Mouse (Mus musculus) cerebellum, postnatal 4 days (tissue): ENCODE measurements around the gene Nlrc5.
"Not testable (repeated sequence)": the region's sequence is repeated elsewhere in the genome, so short reads cannot be mapped to it uniquely, and the experiment has no call there.

ENCODE experiments used
- DNase-seq, 2 experiments: peaks; one replicate each; pipeline ENCODE4 v3.0.0; 2022; ENCODE audit warnings: low spot score in 2 of 2, mixed read lengths in 1 of 2

The Nlrc5 gene

DNA sequence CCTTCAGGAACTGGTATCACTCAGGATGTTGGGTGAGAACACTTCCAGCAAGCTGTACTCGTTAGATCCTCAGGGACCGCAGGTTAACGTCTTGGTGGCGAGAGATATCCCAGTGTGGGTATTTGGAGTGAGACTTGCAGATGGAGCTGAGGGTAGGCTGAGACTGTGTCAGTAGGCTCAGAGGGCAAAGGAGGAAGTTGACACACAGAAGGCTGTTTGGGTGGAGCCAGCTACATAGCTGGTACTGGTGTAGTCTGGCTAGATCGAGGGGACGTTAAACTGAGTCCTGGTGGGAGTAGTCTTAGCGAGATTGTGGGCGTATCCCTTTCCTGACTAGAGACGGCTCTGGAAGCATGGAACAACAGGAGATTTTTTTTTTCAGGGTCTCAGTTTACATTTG is 16.1 kb upstream of the Nlrc5 start:
- no peak for DNase-seq

DNA sequence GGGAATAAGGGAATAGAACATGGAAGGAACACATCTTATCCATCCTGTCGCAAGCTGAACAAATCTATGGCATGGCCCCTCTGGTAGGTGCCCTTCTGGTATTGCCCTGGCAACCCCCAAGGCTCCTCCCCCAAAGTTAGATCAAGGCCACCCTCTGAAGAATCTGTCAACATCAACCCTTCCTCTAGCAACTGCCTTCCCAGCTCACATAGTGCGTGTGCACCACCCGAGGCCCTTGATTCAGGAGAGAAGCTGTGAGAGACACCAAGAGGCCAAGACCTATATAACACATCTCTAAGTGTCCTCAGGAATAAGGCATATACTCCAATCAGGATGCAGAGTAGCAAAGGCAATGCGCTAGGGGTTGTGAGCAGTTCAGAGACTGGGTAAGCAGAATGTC is 11.9 kb upstream of the Nlrc5 start:
- no peak for DNase-seq

DNA sequence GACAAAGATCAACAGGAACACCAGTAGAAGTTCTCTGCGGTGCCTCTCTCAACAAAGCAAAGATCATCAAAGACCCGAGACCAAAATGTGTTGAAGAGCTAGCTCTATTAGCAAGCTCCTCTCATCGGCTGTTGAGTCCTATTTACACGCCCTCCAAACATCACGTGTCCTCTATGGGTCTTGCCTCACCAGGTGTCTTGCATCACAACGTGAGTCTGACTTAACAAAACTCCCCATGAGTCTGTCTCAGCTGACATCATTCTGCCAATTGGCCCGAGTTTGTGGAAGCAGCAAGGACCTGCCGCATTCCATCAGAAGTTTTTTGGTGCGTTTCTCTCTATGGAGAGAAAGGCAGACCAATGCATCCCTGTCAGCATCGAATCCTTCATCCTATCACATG is 6.2 kb upstream of the Nlrc5 start:
- no peak for DNase-seq

DNA sequence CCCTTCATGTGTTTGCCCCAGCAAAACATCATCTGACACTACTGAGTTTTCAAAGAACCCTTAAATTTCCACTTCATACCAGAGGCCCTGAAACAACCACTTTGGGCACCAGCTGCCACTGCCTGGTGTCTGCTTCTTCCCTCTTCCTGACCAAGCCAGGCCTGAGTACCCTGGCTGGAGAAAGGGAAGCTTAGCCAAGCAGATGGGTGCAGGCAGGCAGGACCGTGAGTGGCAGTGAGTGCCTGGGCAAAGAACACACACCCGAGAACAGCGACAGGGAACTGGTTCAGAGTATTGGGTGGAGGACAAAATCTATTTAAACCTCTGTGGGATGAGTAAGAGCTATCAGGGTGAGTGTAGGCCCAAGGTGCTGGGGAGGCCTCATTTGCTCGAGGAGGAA is 5.7 kb upstream of the Nlrc5 start:
- DNase-seq: no peak

DNA sequence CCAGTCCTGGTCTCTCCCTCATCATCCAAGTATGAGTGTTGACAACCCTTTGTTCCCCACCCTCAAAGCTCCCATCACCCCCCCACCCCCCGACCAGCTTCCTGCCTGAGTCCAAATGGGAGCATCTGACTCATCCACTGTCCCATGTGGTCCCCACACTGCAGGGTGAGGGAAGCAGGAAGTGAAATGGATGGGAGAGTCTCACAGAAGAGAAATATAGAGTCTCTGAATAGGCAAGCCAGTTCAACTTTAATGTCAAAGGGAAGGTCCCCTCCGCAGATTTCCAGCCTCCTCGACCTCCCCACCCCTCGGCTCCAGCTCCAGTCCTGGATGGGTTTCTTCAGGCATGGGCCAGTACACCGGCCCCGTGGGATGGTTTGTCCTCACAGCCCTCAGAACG is 4.8 kb upstream of the Nlrc5 start:
- DNase-seq: no peak

DNA sequence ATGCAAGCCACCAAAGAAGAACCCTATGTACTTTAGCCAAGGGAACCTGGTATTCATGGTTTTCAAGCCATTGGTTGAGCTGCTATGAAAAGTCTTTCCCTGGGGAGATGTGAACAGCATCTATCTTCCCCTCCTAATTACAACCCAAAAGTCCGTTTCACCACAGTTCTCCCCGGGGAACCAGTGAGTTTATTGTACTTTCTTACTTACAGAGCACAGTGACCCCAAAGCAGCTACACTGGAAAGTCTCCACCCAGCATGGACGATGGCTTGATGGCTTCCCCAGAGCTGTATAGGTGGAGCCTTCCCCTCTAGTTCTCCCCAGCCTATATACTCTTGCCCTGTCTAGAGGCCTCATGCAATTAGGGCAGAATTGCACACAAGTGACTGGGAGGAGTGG is 1.9 kb upstream of the Nlrc5 start:
- no peak for DNase-seq

DNA sequence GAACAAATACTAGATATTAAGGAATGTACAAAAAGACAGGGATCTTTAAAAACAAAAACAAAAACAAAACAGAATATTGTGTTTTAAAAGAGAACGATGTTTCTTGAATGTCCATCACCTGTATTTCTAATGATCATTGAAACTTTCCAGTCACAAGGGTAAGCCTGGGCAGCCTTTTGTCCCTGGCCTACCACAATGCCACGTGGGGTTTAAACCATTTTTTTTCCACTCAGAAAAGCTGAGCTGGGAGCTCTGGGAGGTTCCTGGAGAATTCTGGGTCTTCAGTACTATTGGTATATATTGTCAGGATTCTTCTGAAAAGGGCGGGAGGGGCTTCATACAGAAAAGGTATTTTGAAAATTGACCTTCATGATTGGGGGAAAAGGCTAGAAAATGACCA is 802 bp downstream of the Nlrc5 start:
- no peak for DNase-seq

DNA sequence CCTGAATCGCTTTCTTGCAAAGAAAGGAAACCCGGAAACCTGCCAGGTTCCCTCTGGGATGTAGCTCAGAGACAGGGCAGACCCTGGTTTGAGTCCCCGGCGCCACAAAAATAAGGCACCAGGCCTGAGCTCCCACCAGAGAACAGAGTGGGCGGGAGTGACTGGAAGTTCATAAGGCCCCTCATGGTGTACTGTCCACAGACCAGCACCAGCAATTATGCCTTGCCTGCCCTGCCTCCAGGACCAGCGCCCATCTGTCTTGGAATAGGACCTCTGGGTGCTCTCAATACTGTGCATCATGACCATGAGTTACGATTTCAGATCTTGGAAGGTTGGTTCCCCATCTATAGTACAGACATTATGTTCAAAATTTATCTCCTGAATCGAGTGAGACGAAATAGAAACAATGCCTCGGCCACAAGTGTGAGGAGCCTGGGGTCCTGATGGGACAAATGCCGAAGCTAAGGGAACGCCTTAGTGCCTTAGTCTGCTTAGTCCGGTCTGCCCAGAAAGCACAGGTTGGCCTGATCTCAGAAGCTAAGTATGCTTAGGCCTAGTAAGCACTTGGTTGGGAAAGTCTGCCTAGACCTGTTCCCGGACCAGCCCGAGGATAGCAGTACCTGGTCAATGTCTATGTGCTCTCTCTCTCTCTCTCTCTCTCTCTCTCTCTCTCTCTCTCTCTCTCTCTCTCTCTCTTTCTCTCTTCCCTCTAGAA is 1.4 kb downstream of the Nlrc5 start:
- DNase-seq: no peak

DNA sequence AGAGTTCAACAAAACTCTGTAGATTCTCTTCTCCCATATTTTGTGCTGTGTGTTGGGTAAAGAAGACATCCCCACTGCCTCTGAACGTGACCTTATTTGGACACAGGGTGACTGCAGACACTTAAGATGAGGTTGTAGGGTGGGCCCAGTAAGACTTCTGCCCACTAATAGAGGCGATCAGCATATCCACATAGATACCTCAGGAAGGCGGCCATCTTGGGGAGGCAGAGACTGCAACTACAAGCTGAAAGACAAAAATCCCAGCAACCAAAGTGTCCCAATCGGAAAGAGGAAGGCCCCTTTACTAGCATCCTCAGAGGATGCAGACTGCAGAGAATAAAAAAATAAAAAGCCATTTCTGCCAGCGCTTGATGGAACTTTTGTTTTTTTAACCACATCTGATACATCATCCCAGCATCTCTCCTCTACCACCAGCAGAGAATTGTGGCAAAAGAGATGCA is 2.0 kb downstream of the Nlrc5 start:
- DNase-seq: no peak

DNA sequence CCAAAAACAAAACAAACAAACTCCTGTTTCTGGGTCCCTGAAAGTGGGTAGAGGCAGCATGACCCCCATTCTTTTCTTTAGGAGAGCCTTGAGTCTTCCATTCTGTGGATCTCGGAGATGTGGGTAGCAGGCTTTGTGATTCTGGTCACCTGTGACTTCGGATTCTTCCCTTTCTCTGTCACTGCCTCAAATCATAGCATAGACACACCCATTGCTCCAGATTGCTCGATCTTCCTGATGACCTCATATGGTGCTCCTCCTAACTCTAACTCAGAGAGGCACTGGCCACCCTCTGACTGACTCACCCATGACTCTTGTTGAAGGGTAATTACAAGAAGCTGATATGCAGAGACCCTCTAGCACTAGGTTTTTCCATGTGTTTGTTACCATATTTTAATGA is 2.7 kb downstream of the Nlrc5 start:
- no peak for DNase-seq

DNA sequence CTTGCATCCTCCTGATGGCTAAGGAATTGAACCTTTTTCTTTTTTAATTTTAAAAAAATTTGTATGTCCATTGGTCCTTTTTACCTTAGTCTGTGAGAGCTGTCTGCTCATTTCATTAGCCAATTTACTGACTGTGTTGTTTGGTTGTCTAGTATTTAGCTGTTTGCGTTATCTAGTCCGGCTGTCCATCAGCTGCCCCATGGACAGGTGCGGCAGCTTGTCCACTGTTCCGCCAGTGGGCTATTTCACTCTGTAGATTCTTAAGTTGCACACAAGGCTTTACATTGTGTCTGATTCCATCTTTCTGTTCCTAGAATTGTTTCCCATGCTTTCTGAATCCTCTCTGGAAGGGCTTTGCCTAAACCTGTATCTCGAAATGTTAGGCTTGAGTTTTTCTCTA is 4.5 kb downstream of the Nlrc5 start:
- DNase-seq: no peak

DNA sequence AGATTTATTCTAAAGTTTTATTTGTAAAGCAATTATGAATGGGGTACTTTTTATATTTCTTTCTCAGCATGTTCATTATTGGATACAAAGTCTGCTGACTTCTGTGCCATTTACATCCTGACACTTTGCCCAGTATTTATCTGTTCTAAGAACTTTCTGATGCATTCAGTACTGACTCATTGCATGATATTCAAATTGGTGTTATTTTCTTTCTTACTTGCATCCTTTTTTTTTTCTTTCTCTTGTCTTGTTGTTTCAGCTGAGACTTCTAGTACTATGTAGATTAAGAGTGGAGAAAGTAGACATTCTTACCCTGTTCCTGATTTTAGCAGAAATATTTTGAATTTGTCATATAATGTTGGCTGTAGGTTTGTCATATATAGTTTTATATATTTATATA is 5.5 kb downstream of the Nlrc5 start:
- DNase-seq: no peak

DNA sequence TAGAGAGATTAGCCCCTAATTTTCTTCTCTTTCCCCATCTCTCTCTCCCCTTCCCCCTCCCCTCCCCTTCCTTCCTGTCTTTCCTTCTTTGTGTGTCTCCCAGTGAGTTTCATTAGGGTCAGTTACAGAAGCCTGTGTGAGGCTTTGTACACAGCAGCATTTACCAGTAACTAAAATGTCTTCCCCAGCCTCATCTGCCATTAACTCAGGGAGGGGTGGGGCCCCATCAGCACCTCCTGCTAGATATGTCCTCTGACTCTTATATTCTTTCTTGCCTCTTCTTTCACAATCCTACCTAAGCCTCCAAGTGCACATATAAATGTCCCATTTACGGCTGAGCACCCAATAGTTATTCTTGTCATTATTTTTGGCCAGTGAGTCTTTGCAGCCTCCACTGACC is 6.2 kb downstream of the Nlrc5 start:
- no peak for DNase-seq

DNA sequence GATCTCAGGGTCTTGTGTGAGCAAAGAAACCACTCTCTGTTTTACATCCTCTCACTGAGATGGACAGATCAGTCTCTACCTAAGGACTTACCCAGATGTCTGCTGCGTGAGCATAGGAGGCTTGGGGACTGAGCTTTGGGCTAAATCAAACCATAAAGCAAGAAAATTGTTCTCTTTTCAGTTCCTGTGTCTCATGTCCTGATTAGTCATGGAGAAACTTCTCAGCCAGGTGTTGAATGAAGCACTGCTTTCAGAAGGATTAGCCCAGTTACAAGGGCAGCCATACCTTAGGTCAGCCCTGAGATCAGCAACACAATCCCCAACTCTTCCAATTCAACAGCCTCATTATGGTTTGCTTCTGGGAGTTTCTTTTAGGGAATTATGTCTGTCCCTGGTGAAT is 7.5 kb downstream of the Nlrc5 start:
- DNase-seq: no peak

DNA sequence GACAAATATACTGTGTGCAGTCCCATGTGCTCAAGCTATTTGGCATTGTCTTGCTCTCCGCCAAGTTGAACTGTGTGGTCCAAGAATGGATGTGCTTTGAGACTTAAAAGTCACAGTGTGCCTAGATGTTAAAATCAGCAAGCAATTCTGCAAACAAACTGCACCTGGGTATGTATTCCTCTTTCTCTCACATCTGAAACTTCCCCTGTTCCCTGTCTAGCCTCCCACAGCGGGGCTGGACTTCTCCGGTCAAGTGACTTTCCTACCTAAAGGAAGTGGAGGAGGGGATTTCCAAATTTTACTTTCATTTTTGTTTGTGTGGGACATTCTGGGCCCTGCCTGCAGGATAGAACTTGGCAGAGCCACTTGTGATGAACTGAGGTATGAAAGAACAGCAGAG is 9.0 kb downstream of the Nlrc5 start:
- no peak for DNase-seq

DNA sequence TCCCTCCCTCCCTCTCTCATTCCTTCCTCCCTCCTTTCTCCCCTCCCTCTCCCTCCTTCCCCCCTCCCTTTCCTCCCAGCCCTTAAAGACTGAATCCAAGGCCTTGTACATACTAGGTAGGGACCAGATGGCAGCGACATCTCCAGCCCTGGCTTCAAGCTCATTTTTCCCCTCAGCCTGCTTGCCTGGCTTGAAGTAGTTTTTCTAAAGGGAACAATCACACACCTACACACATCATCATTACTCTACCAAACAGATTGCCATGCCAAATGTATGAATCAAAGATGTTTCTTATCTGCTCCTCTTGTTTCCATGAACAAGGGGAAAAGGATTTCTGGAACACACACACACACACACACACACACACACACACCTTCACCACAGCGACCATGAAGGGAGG is 10.3 kb downstream of the Nlrc5 start:
- no peak for DNase-seq

DNA sequence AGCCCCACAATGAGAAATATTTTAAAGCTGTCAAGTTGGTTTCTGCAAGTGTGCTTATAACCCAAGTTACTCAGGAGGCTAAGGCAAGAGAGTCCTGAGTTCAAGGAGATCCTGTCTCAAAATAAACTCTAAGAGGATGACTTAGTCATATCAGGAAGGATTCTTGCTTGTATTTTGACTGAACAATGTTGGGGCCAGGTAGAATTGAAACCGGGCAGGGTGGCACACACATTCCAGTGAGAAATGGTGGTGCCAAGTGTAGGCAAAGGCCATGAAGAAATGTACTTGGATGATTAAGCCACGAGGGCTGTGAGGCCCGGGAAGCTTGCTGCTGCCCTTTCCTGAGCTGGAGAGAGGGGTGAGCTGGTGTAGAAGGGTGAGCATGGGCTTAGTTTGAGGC is 13.0 kb downstream of the Nlrc5 start:
- no peak for DNase-seq

DNA sequence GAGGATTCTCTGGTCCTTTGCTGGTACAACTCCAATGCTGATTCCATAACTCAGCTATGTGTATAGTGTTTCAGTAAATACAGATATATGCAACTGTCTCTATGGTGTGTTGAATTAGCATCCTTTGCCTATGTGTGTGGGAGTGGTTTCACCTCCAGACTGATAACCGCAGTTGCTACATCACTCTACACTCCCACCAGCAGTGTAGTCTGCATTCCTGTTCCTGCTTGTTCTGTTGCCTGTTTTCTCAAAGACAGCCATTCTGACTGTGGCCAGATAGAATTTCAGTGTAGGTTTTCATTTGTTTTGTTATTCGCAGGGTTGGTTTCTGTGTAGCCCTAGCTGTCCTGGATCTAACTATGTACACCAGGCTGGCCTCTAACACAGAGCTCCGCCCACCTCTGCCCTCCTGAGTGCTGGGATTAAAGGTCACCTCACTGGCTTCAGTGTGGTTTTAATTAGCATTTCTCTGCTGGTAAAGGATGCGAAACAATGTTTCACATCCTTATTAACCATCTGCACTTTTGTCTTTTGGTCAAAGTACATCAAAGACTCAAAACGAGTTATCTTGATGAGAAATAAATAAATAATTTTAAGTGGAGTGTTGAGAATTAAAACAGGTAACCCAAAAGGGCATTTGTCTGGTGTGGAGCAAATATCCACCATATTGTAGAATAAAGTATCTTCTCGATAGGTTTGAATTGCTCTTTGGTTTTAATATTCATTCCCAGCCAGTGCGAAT is 13.6 kb downstream of the Nlrc5 start:
- no peak for DNase-seq

DNA sequence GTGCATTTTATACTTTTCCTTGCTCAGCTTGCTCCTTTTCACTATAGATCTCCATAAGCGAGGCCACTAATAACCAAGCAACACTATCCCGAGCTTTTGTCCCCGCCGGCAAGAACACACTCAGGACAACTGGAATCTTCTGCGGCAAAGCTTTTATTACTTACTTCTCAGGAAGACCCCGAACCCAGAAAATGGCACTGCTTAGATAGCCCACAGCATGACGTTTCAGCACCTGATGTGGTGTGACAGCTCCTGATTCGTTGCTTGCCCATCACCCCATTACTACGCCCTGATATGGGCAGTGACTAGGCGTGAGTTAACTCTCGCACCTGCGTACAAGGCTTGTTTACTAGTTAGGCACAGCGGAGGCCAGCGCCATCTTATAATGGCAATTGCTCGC is 18.8 kb downstream of the Nlrc5 start:
- DNase-seq: not testable (repeated sequence)

DNA sequence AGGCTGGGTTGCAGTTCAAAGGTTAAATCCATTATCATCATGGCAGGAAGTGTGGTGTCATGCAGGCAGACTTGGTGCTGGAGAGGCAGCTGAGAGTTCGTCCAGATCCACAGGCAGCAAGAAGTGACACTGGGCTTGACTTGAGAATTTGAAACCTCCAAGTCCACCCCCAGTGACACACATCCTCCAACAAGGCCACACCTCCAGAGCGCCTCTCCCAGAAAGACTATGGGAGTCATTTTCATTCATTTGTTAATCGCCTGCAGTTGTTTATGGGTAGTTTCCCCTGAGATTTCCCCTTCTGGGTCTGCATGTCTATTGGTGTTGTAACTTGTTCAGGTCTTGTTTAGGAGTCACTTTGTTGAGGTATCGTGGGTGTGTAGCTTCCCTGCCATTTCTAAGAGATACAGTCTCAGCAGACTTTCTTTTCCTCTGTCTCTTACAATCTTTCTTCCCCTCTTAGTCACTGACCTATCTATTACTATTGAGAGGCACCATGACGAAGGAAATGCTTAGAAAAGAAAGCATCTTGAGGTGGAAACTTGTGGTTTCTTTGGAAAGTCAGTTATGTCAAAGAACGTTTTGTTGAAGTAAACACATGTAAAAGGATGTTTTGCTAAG is 19.8 kb downstream of the Nlrc5 start:
- no peak for DNase-seq

DNA sequence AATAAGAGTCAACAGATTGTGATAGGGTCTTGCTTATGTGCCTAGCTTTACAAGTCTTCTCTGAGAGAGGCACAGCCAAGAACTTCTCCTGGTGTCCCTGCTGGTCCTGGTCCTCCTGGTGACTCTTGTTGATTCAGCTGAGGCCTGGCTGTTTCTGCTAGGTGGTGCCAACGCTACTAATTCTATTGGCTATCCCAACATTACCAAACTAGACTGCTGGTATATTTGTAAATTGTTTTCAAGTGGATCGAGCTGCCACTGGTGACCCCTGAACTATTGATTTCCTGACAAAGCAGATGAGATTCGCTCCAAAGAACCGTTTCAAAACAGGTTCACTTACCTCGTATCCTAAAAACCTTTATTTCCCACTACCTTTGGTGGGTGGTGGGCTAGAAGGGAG is 20.7 kb downstream of the Nlrc5 start:
- no peak for DNase-seq

DNA sequence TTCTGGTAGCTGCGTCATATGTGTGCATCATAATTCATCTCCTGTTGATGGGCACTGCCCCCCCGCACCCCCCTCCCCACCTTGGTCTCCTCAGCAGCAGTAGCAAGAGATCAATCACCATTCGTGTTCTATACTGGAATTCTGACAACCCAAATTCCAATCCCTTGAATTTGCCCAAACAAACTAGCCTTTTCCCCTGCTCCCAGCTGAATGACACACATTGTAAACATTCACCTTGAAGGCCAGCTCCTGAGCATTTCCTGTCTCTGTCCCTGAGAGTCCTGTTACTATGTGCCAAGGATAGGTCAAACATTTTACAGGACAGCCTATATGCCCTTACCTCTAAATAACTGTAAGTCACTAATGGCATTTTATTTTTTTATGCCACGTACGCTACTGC is 21.9 kb downstream of the Nlrc5 start:
- DNase-seq: no peak

DNA sequence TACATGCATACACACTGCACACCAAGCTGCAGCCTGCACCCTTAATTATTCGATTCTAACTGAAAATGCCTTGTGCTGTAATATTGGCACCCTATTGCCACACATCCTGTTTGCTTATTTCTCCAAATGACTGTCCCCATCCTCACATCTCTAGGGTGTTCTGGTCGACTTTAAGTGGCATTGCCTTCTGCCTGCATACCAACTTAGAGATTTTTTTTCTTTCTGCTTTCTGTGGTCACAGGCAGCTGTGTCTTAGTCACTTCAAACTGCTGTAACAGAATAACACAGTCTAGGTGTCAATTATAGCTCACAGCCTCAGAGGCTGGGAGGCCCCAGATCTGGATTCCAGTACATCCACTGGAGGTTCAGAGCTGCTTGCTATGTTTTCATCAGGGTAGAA is 24.4 kb downstream of the Nlrc5 start:
- no peak for DNase-seq
